Mouse (Mus musculus): ENCODE measurements at regions not wholly inside any gene's neighbourhood (a gene's known extent, or its start where the extent isn't known, plus 50 kb on each side); places are given as distances from the start of the nearest gene placed in this dataset.

DNA sequence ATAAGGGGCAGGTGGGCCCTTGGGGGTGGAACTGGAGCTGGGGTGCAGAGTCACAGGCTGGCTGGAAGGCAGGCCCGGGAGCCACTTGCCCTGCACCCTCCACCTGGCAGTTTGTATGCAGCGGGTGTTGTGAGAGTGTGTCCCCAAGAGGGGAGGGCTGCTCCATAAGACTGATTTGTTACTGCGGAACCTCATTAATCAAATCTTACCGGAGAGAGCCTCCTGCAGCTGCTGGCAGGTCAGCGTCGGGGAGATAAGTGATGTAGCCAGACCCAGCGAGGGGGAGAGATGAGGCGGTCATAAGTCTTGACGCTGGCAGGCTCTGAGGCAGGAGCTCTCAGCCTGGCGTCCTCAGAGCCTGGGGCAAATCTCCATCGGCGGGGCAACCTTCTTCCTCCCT is 278.9 kb upstream of the 4930535I16Rik start:
- DNase-seq (ENCODE audit: low spot score), result no peak
- H3K27me3 ChIP-seq (ENCODE audit: control insufficient read depth, insufficient read depth, low read length), result peaks cover 31% of the 10 kb centered on the region
- WGBS, result 18% methylated on average over 12 of the region's 12 CpGs
- no peak overlapping the region for H3K9ac ChIP-seq (ENCODE audit: low read length)
- no peak overlapping the region for H3K27ac ChIP-seq (replicated peaks; ENCODE audit: low read depth, low read length)
- H3K4me3 ChIP-seq (ENCODE audit: low read depth, low read length), result no peak overlapping the region
- ATAC-seq (ENCODE audit: insufficient number of reproducible peaks, low FRiP score, low TSS enrichment, low read depth), result no peak
- H3K9me3 ChIP-seq (ENCODE audit: control insufficient read depth, low read length), result no peaks in the 10 kb centered on the region
- H3K36me3 ChIP-seq (ENCODE audit: control insufficient read depth, insufficient read depth, low read length), result no peaks in the 10 kb centered on the region
- H3K4me2 ChIP-seq (ENCODE audit: low read depth, severe bottlenecking), result no peak overlapping the region
- H3K4me1 ChIP-seq (ENCODE audit: control insufficient read depth, insufficient read depth, low read length), result no peaks in the 10 kb centered on the region

DNA sequence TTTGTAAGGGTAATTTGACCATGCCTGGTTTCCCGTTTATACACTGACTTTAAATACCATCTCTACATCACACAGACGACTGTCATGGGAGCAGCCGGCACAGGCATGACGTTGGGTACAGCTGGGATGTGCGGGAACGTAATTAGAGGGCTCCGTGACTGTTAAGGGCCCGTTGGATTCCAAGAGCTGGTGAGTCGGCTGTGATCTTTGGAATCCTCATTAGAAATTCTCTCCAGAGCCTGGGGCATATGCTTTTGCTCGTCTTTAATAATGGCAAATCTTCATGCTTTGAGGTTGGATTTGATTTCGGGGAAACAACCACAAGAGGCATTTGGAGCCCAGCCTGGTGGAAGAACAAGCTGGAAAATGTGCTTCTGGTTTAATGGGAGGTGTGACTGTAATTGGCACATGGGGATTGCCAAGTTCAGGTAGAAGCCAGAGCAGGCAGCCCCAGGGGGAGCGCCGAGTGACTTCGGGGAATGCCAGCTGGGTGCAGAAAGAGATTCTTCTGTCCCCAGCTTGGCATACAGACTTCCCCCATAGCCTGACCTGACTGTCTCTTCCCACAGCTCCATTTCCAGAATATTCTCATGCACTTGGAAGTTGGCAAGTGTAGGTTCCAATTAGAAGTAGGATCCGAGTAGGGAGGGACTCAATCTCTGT is 275.4 kb upstream of the 4930535I16Rik start:
- Histone ChIP-seq H3K9me3 (ENCODE audit: control insufficient read depth, low read length) (no peaks in the 10 kb centered on the region), H3K9ac (ENCODE audit: low read length) (no peak overlapping the region), H3K27ac (replicated peaks; ENCODE audit: low read depth, low read length) (no peak overlapping the region), H3K4me2 (ENCODE audit: low read depth, severe bottlenecking) (no peak overlapping the region), H3K4me3 (ENCODE audit: low read depth, low read length) (no peak overlapping the region), H3K27me3 (ENCODE audit: control insufficient read depth, insufficient read depth, low read length) (peaks cover 20% of the 10 kb centered on the region), H3K36me3 (ENCODE audit: control insufficient read depth, insufficient read depth, low read length) (no peaks in the 10 kb centered on the region), H3K4me1 (ENCODE audit: control insufficient read depth, insufficient read depth, low read length) (no peaks in the 10 kb centered on the region)
- ATAC-seq (ENCODE audit: insufficient number of reproducible peaks, low FRiP score, low TSS enrichment, low read depth), result no peak
- 70% methylated on average over 15 of the region's 15 CpGs for WGBS
- no peak for DNase-seq (ENCODE audit: low spot score)

DNA sequence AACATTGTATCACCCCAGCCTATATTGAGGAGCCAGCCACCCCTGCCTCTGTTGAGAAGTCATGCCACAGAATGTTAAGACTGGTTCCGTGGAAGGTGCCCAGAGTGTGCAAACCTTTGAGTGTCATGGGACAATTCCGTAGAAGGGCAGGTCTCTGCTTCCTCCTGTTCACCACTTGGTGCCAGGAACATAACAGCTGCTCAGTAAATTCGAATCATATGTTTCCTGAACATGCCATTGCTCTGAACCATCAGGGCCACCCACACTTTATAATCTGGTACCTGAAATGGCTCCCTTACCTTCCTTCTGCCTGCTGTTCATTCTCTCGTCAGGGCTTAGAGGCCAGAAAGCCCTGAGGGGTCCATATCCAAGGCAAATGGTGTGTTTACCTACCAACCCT is 273.0 kb upstream of the 4930535I16Rik start:
- DNase-seq (ENCODE audit: low spot score), result no peak
- no peak for ATAC-seq (ENCODE audit: insufficient number of reproducible peaks, low FRiP score, low TSS enrichment, low read depth)
- Histone ChIP-seq H3K4me2 (ENCODE audit: low read depth, severe bottlenecking) (no peak overlapping the region), H3K4me3 (ENCODE audit: low read depth, low read length) (no peak overlapping the region), H3K4me1 (ENCODE audit: control insufficient read depth, insufficient read depth, low read length) (no peaks in the 10 kb centered on the region), H3K36me3 (ENCODE audit: control insufficient read depth, insufficient read depth, low read length) (no peaks in the 10 kb centered on the region), H3K9me3 (ENCODE audit: control insufficient read depth, low read length) (no peaks in the 10 kb centered on the region), H3K27ac (replicated peaks; ENCODE audit: low read depth, low read length) (no peak overlapping the region), H3K9ac (ENCODE audit: low read length) (no peak overlapping the region), H3K27me3 (ENCODE audit: control insufficient read depth, insufficient read depth, low read length) (peaks cover 13% of the 10 kb centered on the region)
- WGBS, result 58% methylated on average over 4 of the region's 4 CpGs

DNA sequence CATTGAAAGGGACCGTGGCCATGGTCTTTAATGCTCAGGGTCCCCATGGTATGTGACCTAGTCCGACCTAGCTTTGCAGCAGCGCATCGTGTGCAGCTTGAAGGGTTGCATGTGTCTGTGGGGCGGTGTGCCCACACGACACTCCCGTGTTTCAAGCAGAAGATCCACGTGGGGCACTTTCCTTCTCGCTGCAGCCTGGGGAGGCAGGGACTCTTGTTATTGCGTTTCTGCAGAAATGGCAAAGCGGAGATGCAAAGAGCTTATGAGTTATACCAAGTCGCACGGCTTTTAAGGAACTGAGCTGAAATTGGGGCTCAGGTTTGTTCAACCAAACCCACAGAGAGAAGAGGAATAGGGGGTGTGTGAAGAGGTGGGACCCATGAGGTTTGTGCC is 272.2 kb upstream of the 4930535I16Rik start:
- no peak overlapping the region for H3K27ac ChIP-seq (replicated peaks; ENCODE audit: low read depth, low read length)
- peaks cover 13% of the 10 kb centered on the region for H3K27me3 ChIP-seq (ENCODE audit: control insufficient read depth, insufficient read depth, low read length)

DNA sequence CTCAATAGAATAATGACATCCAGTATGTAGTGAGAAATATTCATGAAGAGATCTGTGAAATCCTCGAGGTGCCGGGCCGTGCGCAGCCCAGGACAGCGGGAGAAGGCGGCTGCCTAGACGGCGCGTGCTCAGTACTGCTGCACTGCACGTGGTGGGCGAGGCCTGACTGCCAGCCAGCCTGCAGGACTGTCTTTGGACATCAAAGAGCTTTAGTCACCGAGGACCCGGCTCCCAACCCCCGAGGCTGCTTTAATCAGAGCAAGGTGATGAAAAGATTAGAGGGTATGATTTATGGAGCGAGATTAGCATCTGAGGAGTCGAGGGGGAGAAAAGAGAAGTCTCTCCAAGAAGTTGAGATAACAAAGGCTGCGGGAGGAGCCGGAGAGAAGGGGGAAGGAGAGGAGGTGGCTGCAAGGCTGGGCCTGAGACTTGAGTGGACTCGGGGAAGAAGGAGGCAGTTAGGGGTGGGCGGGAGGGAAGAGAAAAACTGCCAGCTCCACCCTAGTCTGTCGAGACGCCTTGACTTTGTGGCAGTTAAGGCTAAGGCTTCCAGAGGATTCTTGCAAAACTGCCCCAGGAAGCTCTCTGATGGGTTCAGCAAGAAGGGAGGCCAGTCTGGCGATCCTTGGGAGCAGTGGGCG is 271.6 kb upstream of the 4930535I16Rik start:
- Histone ChIP-seq H3K4me1 (ENCODE audit: control insufficient read depth, insufficient read depth, low read length) (no peaks in the 10 kb centered on the region), H3K4me2 (ENCODE audit: low read depth, severe bottlenecking) (no peak overlapping the region), H3K4me3 (ENCODE audit: low read depth, low read length) (no peak overlapping the region), H3K36me3 (ENCODE audit: control insufficient read depth, insufficient read depth, low read length) (no peaks in the 10 kb centered on the region), H3K9ac (ENCODE audit: low read length) (no peak overlapping the region), H3K9me3 (ENCODE audit: control insufficient read depth, low read length) (no peaks in the 10 kb centered on the region), H3K27me3 (ENCODE audit: control insufficient read depth, insufficient read depth, low read length) (peaks cover 13% of the 10 kb centered on the region), H3K27ac (replicated peaks; ENCODE audit: low read depth, low read length) (no peak overlapping the region)
- ATAC-seq (ENCODE audit: insufficient number of reproducible peaks, low FRiP score, low TSS enrichment, low read depth), result no peak
- 6% methylated on average over 24 of the region's 24 CpGs for WGBS
- DNase-seq (ENCODE audit: low spot score), result peak; percentile 64

More for the DNA sequence above, 272.2 kb upstream of the 4930535I16Rik start:
- Histone ChIP-seq H3K36me3 (ENCODE audit: control insufficient read depth, insufficient read depth, low read length) (no peaks in the 10 kb centered on the region), H3K4me1 (ENCODE audit: control insufficient read depth, insufficient read depth, low read length) (no peaks in the 10 kb centered on the region), H3K4me2 (ENCODE audit: low read depth, severe bottlenecking) (no peak overlapping the region), H3K4me3 (ENCODE audit: low read depth, low read length) (no peak overlapping the region), H3K9ac (ENCODE audit: low read length) (no peak overlapping the region), H3K9me3 (ENCODE audit: control insufficient read depth, low read length) (no peaks in the 10 kb centered on the region)
- WGBS, result 48% methylated on average over 13 of the region's 13 CpGs
- DNase-seq (ENCODE audit: low spot score) (no peak), ATAC-seq (ENCODE audit: insufficient number of reproducible peaks, low FRiP score, low TSS enrichment, low read depth) (no peak)

DNA sequence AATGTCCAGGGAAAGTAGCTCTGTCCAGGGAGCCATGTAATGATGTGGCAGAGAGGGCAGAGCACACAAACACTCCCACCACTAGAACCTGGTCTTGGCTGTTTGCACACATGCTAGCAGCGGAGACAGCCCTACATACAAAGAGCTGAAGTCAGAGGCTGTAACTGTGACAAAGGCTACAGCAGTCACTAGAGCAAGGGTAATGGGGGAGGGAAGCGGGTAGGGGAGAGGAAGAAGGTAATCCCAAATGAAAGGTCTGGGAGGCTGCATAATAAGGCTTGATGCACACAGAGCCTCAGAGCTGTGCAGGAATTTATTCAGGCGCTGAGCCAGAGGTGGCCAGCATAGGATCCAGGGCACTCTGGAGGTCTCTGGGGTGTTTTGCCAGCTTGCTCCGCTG is 269.3 kb upstream of the 4930535I16Rik start:
- Histone ChIP-seq H3K9ac (ENCODE audit: low read length) (no peak overlapping the region), H3K4me1 (ENCODE audit: control insufficient read depth, insufficient read depth, low read length) (no peaks in the 10 kb centered on the region), H3K4me3 (ENCODE audit: low read depth, low read length) (no peak overlapping the region), H3K27ac (replicated peaks; ENCODE audit: low read depth, low read length) (no peak overlapping the region), H3K9me3 (ENCODE audit: control insufficient read depth, low read length) (no peaks in the 10 kb centered on the region), H3K4me2 (ENCODE audit: low read depth, severe bottlenecking) (no peak overlapping the region), H3K27me3 (ENCODE audit: control insufficient read depth, insufficient read depth, low read length) (peaks cover 13% of the 10 kb centered on the region), H3K36me3 (ENCODE audit: control insufficient read depth, insufficient read depth, low read length) (no peaks in the 10 kb centered on the region)
- WGBS, result 70% methylated on average over 4 of the region's 4 CpGs
- no peak for ATAC-seq (ENCODE audit: insufficient number of reproducible peaks, low FRiP score, low TSS enrichment, low read depth)
- DNase-seq (ENCODE audit: low spot score), result no peak

DNA sequence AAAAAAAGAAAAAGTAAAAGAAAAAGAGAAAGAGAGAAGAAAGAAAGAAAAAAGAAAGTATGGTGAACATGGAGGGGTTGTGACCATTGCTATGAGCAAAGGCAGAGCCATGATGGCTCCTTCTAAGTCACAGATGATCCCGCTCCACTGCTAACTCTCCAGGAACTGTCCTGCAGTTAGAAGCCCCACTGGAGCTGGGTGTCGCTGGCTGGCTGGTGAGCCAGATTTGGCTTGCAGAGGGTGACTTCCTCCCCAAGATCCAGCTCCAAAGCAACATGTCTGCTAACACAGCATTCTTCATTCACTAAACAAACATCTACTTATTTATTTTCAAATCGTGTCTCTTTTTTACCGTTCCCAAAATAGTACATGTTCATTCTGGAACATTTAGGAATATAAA is 263.5 kb upstream of the 4930535I16Rik start:
- 89% methylated on average over 4 of the region's 4 CpGs for WGBS
- no peak for DNase-seq (ENCODE audit: low spot score)
- H3K36me3 ChIP-seq (ENCODE audit: control insufficient read depth, insufficient read depth, low read length), result no peaks in the 10 kb centered on the region
- H3K4me3 ChIP-seq (ENCODE audit: low read depth, low read length), result no peak overlapping the region
- peaks cover 22% of the 10 kb centered on the region for H3K27me3 ChIP-seq (ENCODE audit: control insufficient read depth, insufficient read depth, low read length)
- ATAC-seq (ENCODE audit: insufficient number of reproducible peaks, low FRiP score, low TSS enrichment, low read depth), result no peak
- no peak overlapping the region for H3K4me2 ChIP-seq (ENCODE audit: low read depth, severe bottlenecking)
- H3K4me1 ChIP-seq (ENCODE audit: control insufficient read depth, insufficient read depth, low read length), result 0 out of 2 replicates have a peak, but pooled peaks cover 3% of the 10 kb centered on the region
- no peaks in the 10 kb centered on the region for H3K9me3 ChIP-seq (ENCODE audit: control insufficient read depth, low read length)
- no peak overlapping the region for H3K27ac ChIP-seq (replicated peaks; ENCODE audit: low read depth, low read length)
- H3K9ac ChIP-seq (ENCODE audit: low read length), result no peak overlapping the region

DNA sequence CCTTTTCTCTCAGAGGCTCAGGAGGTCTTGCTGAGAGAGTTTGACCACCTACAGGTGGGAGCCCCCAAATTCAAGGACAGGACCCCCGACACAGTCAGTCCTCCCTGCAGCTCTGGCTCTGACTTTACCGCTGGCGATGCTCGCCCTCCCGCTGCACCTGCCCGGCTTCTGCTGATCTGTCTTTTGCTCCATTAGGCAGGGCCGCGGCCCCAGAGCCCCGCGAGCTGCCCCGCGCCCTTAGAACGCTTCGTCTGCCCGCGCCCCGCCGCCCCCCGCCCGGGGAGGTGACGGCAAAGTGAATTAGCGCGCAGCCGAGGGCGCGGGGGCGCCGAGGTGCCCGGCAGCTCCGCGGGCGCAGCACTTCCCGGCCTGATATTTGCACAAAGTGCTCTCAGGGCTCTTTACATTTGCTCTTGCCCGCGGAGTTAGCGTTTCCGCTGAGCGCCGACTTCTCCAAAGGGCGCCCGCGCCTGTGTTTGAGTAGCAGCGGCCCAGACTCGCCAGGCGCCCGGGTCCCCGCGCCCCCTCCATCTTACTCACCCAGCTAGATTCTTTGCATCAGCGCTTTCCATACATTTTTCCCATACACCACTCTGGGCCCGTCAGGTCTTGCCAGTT is 260.7 kb upstream of the 4930535I16Rik start:
- peaks cover 22% of the 10 kb centered on the region for H3K27me3 ChIP-seq (ENCODE audit: control insufficient read depth, insufficient read depth, low read length)
- 0 out of 2 replicates have a peak, but pooled peaks cover 3% of the 10 kb centered on the region for H3K4me1 ChIP-seq (ENCODE audit: control insufficient read depth, insufficient read depth, low read length)
- H3K36me3 ChIP-seq (ENCODE audit: control insufficient read depth, insufficient read depth, low read length), result no peaks in the 10 kb centered on the region
- H3K9me3 ChIP-seq (ENCODE audit: control insufficient read depth, low read length), result no peaks in the 10 kb centered on the region
- H3K4me3 ChIP-seq (ENCODE audit: low read depth, low read length), result peak overlapping the region; percentile 39
- H3K27ac ChIP-seq (replicated peaks; ENCODE audit: low read depth, low read length), result no peak overlapping the region
- under 1% methylated on average over 50 of the region's 50 CpGs for WGBS
- peak overlapping the region; percentile 50 for H3K9ac ChIP-seq (ENCODE audit: low read length)
- ATAC-seq (ENCODE audit: insufficient number of reproducible peaks, low FRiP score, low TSS enrichment, low read depth) (no peak), DNase-seq (ENCODE audit: low spot score) (peak; percentile 61)
- peak overlapping the region; percentile 80 for H3K4me2 ChIP-seq (ENCODE audit: low read depth, severe bottlenecking)

Data from limb, embryonic 11.5 days (tissue).